Mouse (Mus musculus) urinary bladder, postnatal 36 days (tissue): Measurements from ENCODE around the gene Gm20716.
"Not testable (repeated sequence)": the region's sequence is repeated elsewhere in the genome, so short reads cannot be mapped to it uniquely, and the experiment has no call there.

Experiments
- DNase-seq, 2 experiments: peaks; one replicate each; pipeline ENCODE4 v3.0.0; 2022; ENCODE audit warnings: low spot score in 2 of 2, mixed read lengths in 1 of 2

Gene Gm20716

GRCm38 (mm10) chr2:168166750-168167460 is 63.3 kb downstream of the Gm20716 start:
- no peak for DNase-seq

- DNase-seq = no peak
Measured at GRCm38 (mm10) chr2:168161978-168162377, 68.2 kb downstream of the Gm20716 start.

GRCm38 (mm10) chr2:168161514-168161971 is 68.6 kb downstream of the Gm20716 start:
- no peak for DNase-seq

- no peak for DNase-seq
Measured at GRCm38 (mm10) chr2:168160370-168160930, 69.7 kb downstream of the Gm20716 start.

- DNase-seq = no peak
Measured at GRCm38 (mm10) chr2:168158911-168159711, 71.1 kb downstream of the Gm20716 start.

- DNase-seq = not testable (repeated sequence)
Measured at GRCm38 (mm10) chr2:168157974-168158373, 72.2 kb downstream of the Gm20716 start.

- DNase-seq = no peak
Measured at GRCm38 (mm10) chr2:168156361-168156760, 73.8 kb downstream of the Gm20716 start.

- no peak for DNase-seq
Measured at GRCm38 (mm10) chr2:168155666-168156065, 74.5 kb downstream of the Gm20716 start.

GRCm38 (mm10) chr2:168154090-168154881 is 75.9 kb downstream of the Gm20716 start:
- peak; percentile 62 to 78 for DNase-seq

GRCm38 (mm10) chr2:168149241-168149640 is 80.9 kb downstream of the Gm20716 start:
- no peak for DNase-seq

- no peak for DNase-seq
Measured at GRCm38 (mm10) chr2:168147722-168148432, 82.3 kb downstream of the Gm20716 start.

- DNase-seq = no peak
Measured at GRCm38 (mm10) chr2:168145437-168145836, 84.7 kb downstream of the Gm20716 start.

GRCm38 (mm10) chr2:168143794-168144193 is 86.4 kb downstream of the Gm20716 start:
- no peak for DNase-seq

GRCm38 (mm10) chr2:168137161-168137560 is 93.0 kb downstream of the Gm20716 start:
- no peak for DNase-seq
